Mouse (Mus musculus) hindbrain, embryonic 14.5 days (tissue): Measurements from ENCODE around the gene Foxp4. TPM values are rescaled to one million over a fixed set of nuclear protein-coding genes. Genes with fewer than 3 reads are reported as not detected.

Experiments
- ATAC-seq: fragments of 200-750 bp; cut with Nextera tagmentation; 2 replicates; pipeline ENCODE4 v1.8.0; 2017; ENCODE audit warnings: moderate number of reproducible peaks, mild to moderate bottlenecking, moderate TSS enrichment, moderate library complexity; ENCODE audit not compliant: low FRiP score
- DNase-seq: peaks from one replicate; pipeline ENCODE4 v3.0.0-alpha.2; 2015; ENCODE audit warnings: low spot score
- H3K27ac ChIP-seq: fragments of 300-500 bp; sonication (generic); 2 replicates; pipeline ENCODE4 v1.5.1; 2014; ENCODE audit warnings: mild to moderate bottlenecking, moderate library complexity
- H3K27me3 ChIP-seq: fragments of 300-500 bp; sonication (generic); 2 replicates; pipeline ENCODE4 v1.6.1; 2014; ENCODE audit warnings: mild to moderate bottlenecking, low read length, mixed read lengths; ENCODE audit not compliant: control insufficient read depth, insufficient read depth
- H3K36me3 ChIP-seq: fragments of 300-500 bp; sonication (generic); replicated peaks from 2 replicates; pipeline ENCODE4 v1.6.1; 2014; ENCODE audit not compliant: control insufficient read depth, insufficient read depth
- H3K4me1 ChIP-seq: fragments of 300-500 bp; sonication (generic); replicated peaks from 2 replicates; pipeline ENCODE4 v1.6.1; 2014; ENCODE audit warnings: antibody characterized with exemption, low read length, mixed read lengths; ENCODE audit not compliant: control insufficient read depth, insufficient read depth
- H3K4me2 ChIP-seq: fragments of 300-500 bp; sonication (generic); replicated peaks from 2 replicates; pipeline ENCODE4 v1.6.1; 2014; ENCODE audit warnings: mild to moderate bottlenecking, moderate library complexity
- H3K4me3 ChIP-seq: fragments of 300-500 bp; sonication (generic); replicated peaks from 2 replicates; pipeline ENCODE4 v1.5.1; 2014; ENCODE audit warnings: mild to moderate bottlenecking, low read length
- H3K9ac ChIP-seq: fragments of 300-500 bp; sonication (generic); 2 replicates; pipeline ENCODE4 v1.6.1; 2014
- H3K9me3 ChIP-seq: fragments of 300-500 bp; sonication (generic); 2 replicates; pipeline ENCODE4 v1.6.1; 2016; ENCODE audit warnings: low read length; ENCODE audit not compliant: control insufficient read depth
- WGBS: fragments of 180-500 bp; shearing (Covaris S2); extraction: QIAGEN DNeasy Blood & Tissue Kit; methylation state at CpG from one replicate; pipeline ENCODE4 v1.1.7; 2014; 5-methylcytosine and 5-hydroxymethylcytosine counted together
- polyA plus RNA-seq: library from polyadenylated mRNA; unstranded; fragments of >200 nt; fragmentation: Nextera tagmentation; extraction: Ambion mirVana; gene quantifications from 2 replicates; pipeline ENCODE4 v1.2.1, GENCODE M21; 2014

The Foxp4 gene
- polyA plus RNA-seq, 1 experiment from 2014 or later: 34.3 TPM

- no peak overlapping the region for H3K27ac ChIP-seq
- DNase-seq (no peak), ATAC-seq (0 out of 2 replicates have a peak, but pooled peaks have one; percentile 26)
- H3K4me1 ChIP-seq: peaks cover 10% of the 10 kb centered on the region
- H3K9me3 ChIP-seq: no peaks in the 10 kb centered on the region
- H3K4me3 ChIP-seq: no peak overlapping the region
- H3K9ac ChIP-seq: no peak overlapping the region
- H3K36me3 ChIP-seq: no peaks in the 10 kb centered on the region
- 0 out of 2 replicates have a peak, but pooled peaks cover 4% of the 10 kb centered on the region for H3K27me3 ChIP-seq
- H3K4me2 ChIP-seq: no peak overlapping the region
- 16% methylated on average over 6 of the region's 6 CpGs for WGBS
These were observed 36.3 kb downstream of the Foxp4 start for GRCm38 (mm10) chr17:47888155-47888455.

GRCm38 (mm10) chr17:47887381-47888154 is 36.9 kb downstream of the Foxp4 start:
- H3K27me3 ChIP-seq: 0 out of 2 replicates have a peak, but pooled peaks cover 4% of the 10 kb centered on the region
- peaks cover 10% of the 10 kb centered on the region for H3K4me1 ChIP-seq
- no peak overlapping the region for H3K4me2 ChIP-seq
- ATAC-seq (peak; percentile 31; the same call in 1 of the 2 replicates), DNase-seq (no peak)
- no peak overlapping the region for H3K9ac ChIP-seq
- no peak overlapping the region for H3K27ac ChIP-seq
- WGBS: 17% methylated on average over 13 of the region's 13 CpGs
- H3K36me3 ChIP-seq: no peaks in the 10 kb centered on the region
- H3K4me3 ChIP-seq: no peak overlapping the region
- H3K9me3 ChIP-seq: no peaks in the 10 kb centered on the region

- 92% methylated on average over 5 of the region's 5 CpGs for WGBS
- no peak for ATAC-seq
- no peak overlapping the region for H3K4me3 ChIP-seq
- no peaks in the 10 kb centered on the region for H3K36me3 ChIP-seq
- no peak for DNase-seq
- H3K9ac ChIP-seq: no peak overlapping the region
- H3K4me1 ChIP-seq: peaks cover 30% of the 10 kb centered on the region
- no peaks in the 10 kb centered on the region for H3K27me3 ChIP-seq
- H3K9me3 ChIP-seq: no peaks in the 10 kb centered on the region
- H3K27ac ChIP-seq: no peak overlapping the region
- no peak overlapping the region for H3K4me2 ChIP-seq
These were observed 41.3 kb downstream of the Foxp4 start for GRCm38 (mm10) chr17:47883099-47883498.

- H3K27ac ChIP-seq: no peak overlapping the region
- no peaks in the 10 kb centered on the region for H3K9me3 ChIP-seq
- ATAC-seq (no peak), DNase-seq (no peak)
- H3K4me3 ChIP-seq: no peak overlapping the region
- H3K27me3 ChIP-seq: no peaks in the 10 kb centered on the region
- H3K9ac ChIP-seq: no peak overlapping the region
- H3K36me3 ChIP-seq: no peaks in the 10 kb centered on the region
- H3K4me1 ChIP-seq: peaks cover 37% of the 10 kb centered on the region
- 62% methylated on average over 13 of the region's 13 CpGs for WGBS
- no peak overlapping the region for H3K4me2 ChIP-seq
These were observed 43.1 kb downstream of the Foxp4 start for GRCm38 (mm10) chr17:47881330-47881729.

- Histone ChIP-seq H3K4me1 (peaks cover 37% of the 10 kb centered on the region), H3K9ac (peak overlapping the region; percentile 65; the same call in 1 of the 2 replicates), H3K4me3 (no peak overlapping the region), H3K4me2 (peak overlapping the region; percentile 77), H3K36me3 (peaks cover 15% of the 10 kb centered on the region), H3K27me3 (no peaks in the 10 kb centered on the region), H3K9me3 (no peaks in the 10 kb centered on the region), H3K27ac (0 out of 2 replicates have a peak overlapping the region, but pooled peaks have one; percentile 73)
- no peak for DNase-seq
- 11% methylated on average over 3 of the region's 3 CpGs for WGBS
- peak; percentile 3; the same call in 1 of the 2 replicates for ATAC-seq
These were observed 45.2 kb downstream of the Foxp4 start for GRCm38 (mm10) chr17:47879207-47879606.

- peak overlapping the region; percentile 65 for H3K9ac ChIP-seq
These were observed 45.9 kb downstream of the Foxp4 start for GRCm38 (mm10) chr17:47878378-47879089.

GRCm38 (mm10) chr17:47877715-47878377 is 46.6 kb downstream of the Foxp4 start:
- H3K27me3 ChIP-seq: no peaks in the 10 kb centered on the region
- H3K9me3 ChIP-seq: no peaks in the 10 kb centered on the region
- DNase-seq (no peak), ATAC-seq (peak; percentile 31)
- H3K9ac ChIP-seq: peak overlapping the region; percentile 65
- peaks cover 16% of the 10 kb centered on the region for H3K36me3 ChIP-seq
- peaks cover 43% of the 10 kb centered on the region for H3K4me1 ChIP-seq
- WGBS: 14% methylated on average over 10 of the region's 10 CpGs
- H3K4me2 ChIP-seq: peak overlapping the region; percentile 77
- H3K4me3 ChIP-seq: peak overlapping the region; percentile 39
- peak overlapping the region; percentile 73 for H3K27ac ChIP-seq

More at GRCm38 (mm10) chr17:47878378-47879089, 45.9 kb downstream of the Foxp4 start:
- Histone ChIP-seq H3K4me2 (peak overlapping the region; percentile 77), H3K4me3 (peak overlapping the region; percentile 39), H3K27me3 (no peaks in the 10 kb centered on the region), H3K36me3 (peaks cover 16% of the 10 kb centered on the region), H3K4me1 (peaks cover 37% of the 10 kb centered on the region), H3K27ac (peak overlapping the region; percentile 73), H3K9me3 (no peaks in the 10 kb centered on the region)
- peak; percentile 51 for ATAC-seq
- peak; percentile 72 for DNase-seq
- WGBS: 5% methylated on average over 35 of the region's 35 CpGs

- peak; percentile 39 for ATAC-seq
- H3K4me3 ChIP-seq: peak overlapping the region; percentile 39
- H3K27ac ChIP-seq: peak overlapping the region; percentile 73
- peaks cover 16% of the 10 kb centered on the region for H3K36me3 ChIP-seq
- H3K4me2 ChIP-seq: peak overlapping the region; percentile 77
- H3K9ac ChIP-seq: peak overlapping the region; percentile 65
- peak; percentile 64 for DNase-seq
- 9% methylated on average over 26 of the region's 26 CpGs for WGBS
- H3K9me3 ChIP-seq: no peaks in the 10 kb centered on the region
- peaks cover 51% of the 10 kb centered on the region for H3K4me1 ChIP-seq
- no peaks in the 10 kb centered on the region for H3K27me3 ChIP-seq
These were observed 47.4 kb downstream of the Foxp4 start for GRCm38 (mm10) chr17:47876776-47877714.
